In genomic region chr12:11151015-11151414, GRCm38 (mm10) we compare ENCODE assay signal across 9 mouse cellular contexts. TPM values are rescaled to one million over a fixed set of nuclear protein-coding genes. Genes with fewer than 3 reads are reported as not detected.
A peak's percentile ranks its signal among the peaks of the same experiment; 100 is the strongest.
DNase-seq lines count a peak whose midpoint lies in the region; ATAC-seq lines count a peak whose summit lies in the region.
"Had no signal": no experiment of that assay in that cellular context is flagged by ENCODE, and none has a peak within 500 bp of the region (broad histone marks: within the 10 kb centered on the region; RNA-seq: fewer than 3 reads in every experiment).

Kcns3 (minus strand) TSS chr12:11151056.

- 20% methylated on average over 15 of the region's 15 CpGs for WGBS in embryonic facial prominence, embryonic 13.5 days
- WGBS in hindbrain, embryonic 13.5 days: 21% methylated on average over 15 of the region's 15 CpGs
- 22% methylated on average over 15 of the region's 15 CpGs for WGBS in midbrain, embryonic 15.5 days

- peak within 1 kb of the TSS; percentile 62 for H3K4me3 ChIP-seq in embryonic facial prominence, embryonic 13.5 days
- peak within 1 kb of the TSS; percentile 63 for H3K4me3 ChIP-seq in hindbrain, embryonic 13.5 days
- peak within 1 kb of the TSS; percentile 56 for H3K4me3 ChIP-seq in midbrain, embryonic 15.5 days

- H3K27me3 ChIP-seq in embryonic facial prominence, embryonic 13.5 days: peaks cover 63% of the 10 kb centered on the region
- peaks cover 59% of the 10 kb centered on the region for H3K27me3 ChIP-seq in hindbrain, embryonic 13.5 days
- peaks cover 43% of the 10 kb centered on the region for H3K27me3 ChIP-seq in midbrain, embryonic 15.5 days (replicated peaks)

- no peak for ATAC-seq in embryonic facial prominence, embryonic 13.5 days (ENCODE audit: insufficient number of reproducible peaks, insufficient read depth, low FRiP score, low TSS enrichment, low read depth)
- no peak for ATAC-seq in hindbrain, embryonic 13.5 days (ENCODE audit: low FRiP score)
- no peak for ATAC-seq in midbrain, embryonic 15.5 days (replicated peaks)
- ATAC-seq in granulocyte monocyte progenitor cell, adult 5-6 weeks (replicated peaks; ENCODE audit: poor library complexity, severe bottlenecking): no peak
- ATAC-seq: activated CD4-positive, CD25-positive, alpha-beta regulatory T cell, adult 4 months had no signal

- no peaks in the 10 kb centered on the region for H3K9me3 ChIP-seq in embryonic facial prominence, embryonic 13.5 days
- no peaks in the 10 kb centered on the region for H3K9me3 ChIP-seq in hindbrain, embryonic 13.5 days
- no peaks in the 10 kb centered on the region for H3K9me3 ChIP-seq in midbrain, embryonic 15.5 days

- no peaks in the 10 kb centered on the region for H3K36me3 ChIP-seq in embryonic facial prominence, embryonic 13.5 days
- H3K36me3 ChIP-seq in hindbrain, embryonic 13.5 days: no peaks in the 10 kb centered on the region
- no peaks in the 10 kb centered on the region for H3K36me3 ChIP-seq in midbrain, embryonic 15.5 days (replicated peaks)

- DNase-seq in layer of hippocampus, adult 8-10 months (ENCODE audit: low spot score in 2 of 2): no peak
- DNase-seq in layer of hippocampus, adult 11-12 months (ENCODE audit: low spot score): no peak
- no peak for DNase-seq in testis, postnatal 14 days (ENCODE audit: low spot score)
- DNase-seq in gastrocnemius, adult 18-20 months (ENCODE audit: low spot score): no peak

- H3K9ac ChIP-seq in embryonic facial prominence, embryonic 13.5 days: peak within 1 kb of the TSS; percentile 65
- peak within 1 kb of the TSS; percentile 69 for H3K9ac ChIP-seq in hindbrain, embryonic 13.5 days
- peak within 1 kb of the TSS; percentile 41 for H3K9ac ChIP-seq in midbrain, embryonic 15.5 days

- H3K4me1 ChIP-seq in embryonic facial prominence, embryonic 13.5 days: peaks cover 11% of the 10 kb centered on the region
- peaks cover 20% of the 10 kb centered on the region for H3K4me1 ChIP-seq in hindbrain, embryonic 13.5 days (replicated peaks)
- peaks cover 19% of the 10 kb centered on the region for H3K4me1 ChIP-seq in midbrain, embryonic 15.5 days

- peak within 1 kb of the TSS; percentile 97 for H3K4me2 ChIP-seq in embryonic facial prominence, embryonic 13.5 days
- peak within 1 kb of the TSS; percentile 95 for H3K4me2 ChIP-seq in hindbrain, embryonic 13.5 days
- H3K4me2 ChIP-seq in midbrain, embryonic 15.5 days: peak within 1 kb of the TSS; percentile 99

- no peak within 1 kb of the TSS for H3K27ac ChIP-seq in embryonic facial prominence, embryonic 13.5 days
- H3K27ac ChIP-seq in hindbrain, embryonic 13.5 days: no peak within 1 kb of the TSS
- H3K27ac ChIP-seq in midbrain, embryonic 15.5 days: no peak within 1 kb of the TSS

RNA-seq across cellular contexts. Expression of gene Kcns3, which starts in this region (rescaled TPM):
- total RNA-seq in layer of hippocampus, adult 8-10 months (2022): 10 to 100 TPM in 3 of 4 experiments, 1 to 10 TPM in 1; 9.6 to 16.0 (median 13.6) TPM
- 1.4 and 2.7 TPM in 2 replicates for polyA plus RNA-seq in embryonic facial prominence, embryonic 13.5 days (2015; fragmentation: Nextera tagmentation; extraction: Ambion mirVana)
- 0.44 and 0.79 TPM in 2 replicates for polyA plus RNA-seq in hindbrain, embryonic 13.5 days (2015; fragmentation: Nextera tagmentation; extraction: Ambion mirVana)
- 0.47 and 0.59 TPM in 2 replicates for polyA plus RNA-seq in midbrain, embryonic 15.5 days (2015; fragmentation: Nextera tagmentation; extraction: Ambion mirVana)
- not detected in 2 replicates for total RNA-seq in granulocyte monocyte progenitor cell, adult 5-6 weeks (2014; fragmentation: Nextera tagmentation)
- total RNA-seq in granulocyte monocyte progenitor cell, adult 5-6 weeks (2017): not detected in 2 replicates
- under 1 TPM; 0.53 to 0.93 TPM for total RNA-seq in gastrocnemius, adult 18-20 months (2021)
- polyA plus RNA-seq: activated CD4-positive, CD25-positive, alpha-beta regulatory T cell, adult 4 months had no signal

Comparison
In these comparisons a context has a peak if more than half of its experiments do, and no peak if none do; other contexts are left out.
1. RNA of gene Kcns3 (total RNA-seq): 9.6 to 16.0 TPM in layer of hippocampus, adult 8-10 months; 0.53 to 0.93 TPM in gastrocnemius, adult 18-20 months and not detected in granulocyte monocyte progenitor cell, adult 5-6 weeks; every median in the first group is over 4 times any median in the second.
2. Peak in every context shown above with its lines, with median percentiles within 50 percentile points of each other: H3K4me2 ChIP-seq, H3K4me3 ChIP-seq and H3K9ac ChIP-seq.